Mouse (Mus musculus): ENCODE data around the gene Tecpr1. TPM values are rescaled to one million over a fixed set of nuclear protein-coding genes. Genes with fewer than 3 reads are reported as not detected.

The Tecpr1 gene
- total RNA-seq, 2 experiments from 2014 or later = 84.8 to 90.0 TPM

GRCm38 (mm10) chr5:144222811-144223502 lies 458 bp downstream of the Tecpr1 start:
- DNase-seq (ENCODE audit: low spot score in 2 of 2) = no peak
- intact Hi-C loops (cut with DNase I) = no loop called here

GRCm38 (mm10) chr5:144221305-144221704 lies 2.1 kb downstream of the Tecpr1 start:
- intact Hi-C loops (cut with DNase I) = no loop called here
- no peak for DNase-seq (ENCODE audit: low spot score in 2 of 2)

DNA sequence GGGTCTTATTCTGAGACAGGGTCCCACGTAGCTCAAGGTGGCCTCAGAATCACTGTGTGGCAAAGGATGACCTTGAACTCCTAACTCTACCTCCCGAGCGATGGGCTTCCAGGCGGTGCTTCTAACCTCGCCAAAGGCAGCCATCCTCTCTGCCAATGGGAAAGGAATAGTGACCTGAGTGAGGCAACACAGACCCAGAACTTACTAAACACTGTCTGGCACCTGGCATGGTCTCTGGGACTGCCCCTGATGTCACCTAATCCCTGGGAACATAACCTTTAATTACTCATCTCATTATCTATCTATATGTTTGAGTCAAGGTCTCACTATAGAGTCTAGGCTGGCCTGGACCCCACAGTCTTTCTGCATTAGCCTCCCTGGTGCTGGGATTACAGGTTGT lies 3.5 kb downstream of the Tecpr1 start:
- intact Hi-C loops (cut with DNase I) = no loop called here
- no peak for DNase-seq (ENCODE audit: low spot score in 2 of 2)

DNA sequence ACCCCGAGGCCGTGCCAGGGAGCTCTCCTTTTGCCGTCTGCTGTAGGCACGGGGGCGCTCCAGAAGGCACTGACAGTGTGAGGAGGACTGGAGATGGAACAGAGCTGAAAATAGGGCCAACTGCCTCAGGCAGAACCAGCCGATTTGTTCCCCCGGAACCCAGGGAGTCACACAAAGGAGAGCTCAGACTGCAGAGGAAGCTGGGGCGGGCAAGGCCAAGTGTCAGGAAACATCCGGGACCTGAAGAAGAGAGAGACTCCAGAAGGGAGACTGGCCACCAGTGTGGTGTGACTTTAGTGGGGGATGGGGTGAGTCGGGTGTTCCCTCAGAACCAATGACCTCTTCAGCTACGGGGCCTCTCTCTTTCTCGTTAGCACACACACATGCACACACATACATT lies 4.1 kb downstream of the Tecpr1 start:
- no peak for DNase-seq (ENCODE audit: low spot score in 2 of 2)
- intact Hi-C loops (cut with DNase I) = no loop called here

GRCm38 (mm10) chr5:144218061-144218460 lies 5.4 kb downstream of the Tecpr1 start:
- DNase-seq (ENCODE audit: low spot score in 2 of 2) = no peak
- intact Hi-C loops (cut with DNase I) = no loop called here

- intact Hi-C loops (cut with DNase I) = no loop called here
- DNase-seq (ENCODE audit: low spot score in 2 of 2) = no peak
Observed at GRCm38 (mm10) chr5:144215992-144216391, 7.4 kb downstream of the Tecpr1 start.

DNA sequence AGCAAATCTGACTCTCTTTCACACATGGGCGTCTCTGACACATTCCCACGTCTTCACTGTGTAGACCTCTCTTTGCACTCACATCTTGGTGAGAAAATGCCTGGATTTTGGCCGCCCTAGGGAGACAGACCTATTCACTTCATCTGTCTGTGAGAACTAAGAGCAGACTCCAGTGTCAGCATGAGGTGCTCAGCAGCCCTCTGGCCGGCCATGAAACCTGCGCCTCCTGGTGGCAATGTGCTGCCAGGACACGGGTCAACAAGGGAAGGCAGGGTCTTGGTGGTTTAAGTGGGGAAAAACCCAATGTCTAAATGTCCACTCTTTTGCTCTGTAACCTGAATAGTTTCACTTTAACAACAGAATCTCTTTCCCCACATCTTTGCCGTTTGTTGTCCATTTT lies 9.0 kb downstream of the Tecpr1 start:
- DNase-seq (ENCODE audit: low spot score in 2 of 2) = peak in 1 of 2 experiments; percentile 47
- intact Hi-C loops (cut with DNase I) = no loop called here

GRCm38 (mm10) chr5:144207478-144207877 lies 15.9 kb downstream of the Tecpr1 start:
- DNase-seq (ENCODE audit: low spot score in 2 of 2) = peak; percentile 53 to 69
- intact Hi-C loops (cut with DNase I) = loop anchor here (5.0 kb wide), 1 partner anchor 530 kb away; no protein-coding TSS in a partner anchor

DNA sequence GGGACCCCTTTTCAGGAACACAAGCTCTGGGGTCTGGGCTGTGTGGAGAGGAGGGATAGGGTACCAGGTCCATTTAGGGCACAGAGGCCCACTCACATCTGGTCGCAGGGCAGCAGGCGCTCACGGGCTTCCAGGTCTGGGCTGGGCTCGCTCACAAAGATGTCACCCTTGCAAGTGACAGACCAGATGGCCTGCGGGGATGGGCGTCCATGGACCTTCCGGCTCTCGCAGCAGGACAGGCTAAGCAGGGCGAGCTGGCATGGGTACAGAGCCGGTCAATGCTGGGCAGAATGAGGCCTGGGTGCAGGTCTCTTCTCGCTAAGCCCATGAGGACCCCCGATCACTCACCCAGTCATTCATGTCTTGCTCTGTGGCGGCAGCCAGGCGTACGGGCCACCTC lies 17.3 kb downstream of the Tecpr1 start:
- DNase-seq (ENCODE audit: low spot score in 2 of 2) = no peak
- intact Hi-C loops (cut with DNase I) = loop anchor here (5.0 kb wide), 1 partner anchor 531 kb away; no protein-coding TSS in a partner anchor

DNA sequence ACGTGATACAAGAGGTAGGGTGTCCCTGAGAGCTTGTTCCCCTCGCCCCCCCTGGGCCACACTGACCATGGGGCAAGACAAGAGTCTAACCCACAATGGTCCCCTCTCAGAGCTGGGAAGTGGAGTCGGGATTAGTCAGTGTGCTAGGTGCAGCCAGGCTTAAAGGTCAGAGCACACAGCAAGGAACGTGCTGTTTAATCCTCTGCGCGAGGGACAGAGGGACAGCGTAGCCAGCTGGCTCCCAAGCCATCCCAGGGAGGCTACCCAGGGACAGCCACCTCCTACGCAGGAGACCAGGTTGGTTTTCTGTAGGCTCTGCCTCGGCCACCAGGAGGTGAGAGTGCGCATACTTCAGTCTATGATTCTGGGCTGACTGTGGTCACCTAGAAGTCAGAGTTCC lies 18.5 kb downstream of the Tecpr1 start:
- no peak for DNase-seq (ENCODE audit: low spot score in 2 of 2)
- intact Hi-C loops (cut with DNase I) = loop anchor here (5.0 kb wide), 1 partner anchor 532 kb away; no protein-coding TSS in a partner anchor

DNA sequence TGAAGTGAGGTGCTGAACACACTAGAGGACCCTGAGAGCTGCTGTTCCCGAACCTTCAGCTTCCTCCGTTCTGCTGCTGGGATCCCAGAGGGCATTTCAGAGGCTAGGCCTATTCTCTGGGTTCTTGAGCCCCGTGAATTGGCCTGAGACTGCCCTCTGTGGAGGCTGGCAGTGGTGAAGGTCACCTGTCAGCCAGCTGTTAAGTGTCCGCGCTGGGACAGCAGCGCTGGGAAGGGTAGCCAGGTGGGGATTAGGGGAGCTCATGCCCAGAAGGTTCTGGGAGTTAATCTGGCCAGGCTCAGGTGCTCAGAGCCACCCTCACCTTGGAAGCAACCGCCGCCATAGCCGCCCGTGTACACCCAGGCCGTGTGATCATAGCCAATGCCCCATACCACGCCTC lies 19.1 kb downstream of the Tecpr1 start:
- no peak for DNase-seq (ENCODE audit: low spot score in 2 of 2)
- intact Hi-C loops (cut with DNase I) = no loop called here

GRCm38 (mm10) chr5:144203398-144203959 lies 19.9 kb downstream of the Tecpr1 start:
- no peak for DNase-seq (ENCODE audit: low spot score in 2 of 2)
- intact Hi-C loops (cut with DNase I) = no loop called here

DNA sequence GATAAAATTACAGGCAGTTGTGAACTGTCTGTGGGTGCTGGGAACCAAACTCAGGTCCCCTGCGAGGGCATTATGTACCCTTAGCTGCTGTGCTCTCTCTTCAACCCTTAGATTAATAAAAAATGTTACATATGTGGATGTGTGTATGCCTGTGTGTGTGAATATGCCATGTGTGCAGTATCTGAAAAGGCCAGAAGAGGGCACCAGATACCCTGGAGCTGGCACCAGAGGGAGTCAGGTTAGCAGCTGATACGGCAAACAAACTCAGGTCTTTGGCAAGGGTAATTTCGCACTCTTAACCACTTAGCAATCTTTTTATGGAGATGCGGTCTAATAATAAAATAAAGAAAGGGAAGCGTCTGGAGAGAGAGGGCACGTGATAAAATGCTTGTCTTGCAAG lies 21.0 kb downstream of the Tecpr1 start:
- intact Hi-C loops (cut with DNase I) = no loop called here
- DNase-seq (ENCODE audit: low spot score in 2 of 2) = no peak

GRCm38 (mm10) chr5:144200616-144201015 lies 22.8 kb downstream of the Tecpr1 start:
- intact Hi-C loops (cut with DNase I) = no loop called here
- no peak for DNase-seq (ENCODE audit: low spot score in 2 of 2)

DNA sequence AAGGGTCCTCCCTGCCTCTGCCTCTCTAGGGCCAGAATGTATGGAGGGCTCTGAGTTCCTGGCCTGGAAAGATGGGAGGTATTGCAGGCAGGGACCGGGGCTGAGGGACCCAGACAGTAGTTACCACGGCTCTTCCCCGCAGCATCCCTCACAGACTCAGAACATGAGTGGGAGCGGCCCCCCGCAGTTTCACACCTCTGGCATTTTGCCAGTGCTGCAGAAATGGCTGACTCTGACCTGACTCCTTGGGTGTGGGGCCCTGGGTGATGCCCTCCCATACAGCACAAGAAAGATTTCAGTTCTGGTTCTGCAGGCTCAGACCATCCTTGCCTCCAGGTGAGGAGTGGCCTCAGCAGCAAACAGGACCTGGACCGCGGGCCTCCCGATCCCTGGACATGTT lies 27.8 kb downstream of the Tecpr1 start:
- no peak for DNase-seq (ENCODE audit: low spot score in 2 of 2)
- intact Hi-C loops (cut with DNase I) = no loop called here

GRCm38 (mm10) chr5:144194416-144194815 lies 29.0 kb downstream of the Tecpr1 start:
- intact Hi-C loops (cut with DNase I) = no loop called here
- DNase-seq (ENCODE audit: low spot score in 2 of 2) = no peak

GRCm38 (mm10) chr5:144192673-144193072 lies 30.7 kb downstream of the Tecpr1 start:
- DNase-seq (ENCODE audit: low spot score in 2 of 2) = no peak
- intact Hi-C loops (cut with DNase I) = no loop called here

DNA sequence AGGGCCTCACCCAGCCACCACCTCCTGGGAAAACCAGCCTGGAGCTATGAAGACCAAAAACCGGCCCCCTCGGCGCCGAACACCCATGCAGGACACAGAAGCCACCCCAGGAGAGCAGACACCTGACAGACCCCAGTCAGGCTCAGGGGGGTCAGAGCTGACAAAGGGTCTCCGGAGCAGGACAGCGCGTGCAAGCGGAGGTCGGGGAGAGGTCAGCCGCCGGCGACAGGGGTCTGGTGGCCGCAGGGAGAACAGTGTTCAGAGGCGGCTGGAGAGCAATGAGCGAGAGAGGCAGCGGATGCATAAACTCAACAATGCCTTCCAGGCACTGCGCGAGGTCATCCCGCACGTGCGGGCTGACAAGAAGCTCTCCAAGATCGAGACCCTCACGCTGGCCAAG lies 32.4 kb downstream of the Tecpr1 start:
- no peak for DNase-seq (ENCODE audit: low spot score in 2 of 2)
- intact Hi-C loops (cut with DNase I) = no loop called here

DNA sequence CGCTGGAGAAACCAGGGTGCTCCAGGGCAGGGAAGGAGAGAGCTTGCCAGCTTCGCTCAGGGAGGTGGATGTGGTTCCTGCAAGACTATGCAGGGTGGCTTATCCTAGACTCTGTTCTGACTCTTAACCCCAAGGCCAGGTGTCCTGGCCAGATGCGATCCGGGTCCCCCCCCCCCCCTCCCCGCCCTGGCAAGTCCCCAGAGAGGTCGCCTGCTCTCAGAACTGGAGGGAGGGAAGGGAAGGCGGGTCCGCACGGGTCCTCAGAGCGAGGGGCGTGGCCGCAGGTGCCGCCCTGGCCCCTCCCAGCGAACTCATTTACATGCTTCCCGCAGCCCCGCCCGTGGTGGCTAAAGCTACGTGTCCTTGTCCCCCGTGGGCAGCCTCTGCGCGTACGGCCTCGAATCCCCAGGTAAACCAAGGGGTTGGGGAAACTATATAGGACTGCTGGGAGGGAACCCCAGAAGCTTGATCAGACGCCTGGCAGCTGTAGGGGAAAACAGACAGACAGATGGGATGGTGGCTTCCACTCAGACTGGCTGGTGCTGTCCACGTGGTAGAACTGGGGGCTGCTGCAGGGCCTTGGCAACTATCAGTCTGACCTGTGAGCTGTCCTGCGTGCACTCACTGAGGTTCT lies 33.3 kb downstream of the Tecpr1 start, which contains the start of gene Bhlha15:
Gene Bhlha15 (plus strand): TSS at position 337 of the 634 bp plus-strand sequence.
- intact Hi-C loops (cut with DNase I) = no loop called here
- DNase-seq (ENCODE audit: low spot score in 2 of 2) = no peak

GRCm38 (mm10) chr5:144189327-144189726 lies 34.1 kb downstream of the Tecpr1 start:
- DNase-seq (ENCODE audit: low spot score in 2 of 2) = no peak
- intact Hi-C loops (cut with DNase I) = no loop called here

- intact Hi-C loops (cut with DNase I) = no loop called here
- no peak for DNase-seq (ENCODE audit: low spot score in 2 of 2)
Observed at GRCm38 (mm10) chr5:144188422-144188821, 35.0 kb downstream of the Tecpr1 start.
